Mouse (Mus musculus) T-cell, adult 2 months (primary cell): ENCODE results near the gene Tctex1d1.

Experiments
- DNase-seq: peaks from one replicate; pipeline ENCODE4 v3.0.0; 2022; ENCODE audit warnings: low spot score

Tctex1d1 gene

DNA sequence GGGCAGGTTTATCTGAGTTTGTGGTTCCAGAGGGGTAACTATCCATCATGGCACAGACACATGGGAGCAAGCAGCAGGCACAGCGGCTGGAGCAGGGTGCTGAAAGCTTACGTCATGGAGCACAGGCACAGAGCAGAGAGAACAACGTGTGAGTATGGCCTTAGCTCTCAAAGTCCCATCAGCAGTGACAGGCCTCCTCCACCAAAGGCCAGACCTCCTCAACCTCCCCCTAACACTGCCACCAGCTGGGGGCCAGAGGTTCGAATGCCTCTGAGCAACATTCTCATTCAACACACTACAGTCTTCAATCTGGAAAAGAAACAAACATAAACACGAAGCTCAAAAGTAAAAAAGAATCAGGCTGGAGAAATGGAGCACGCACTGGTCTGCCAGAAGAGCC lies 10.1 kb downstream of the Tctex1d1 start:
- DNase-seq, result no peak

DNA sequence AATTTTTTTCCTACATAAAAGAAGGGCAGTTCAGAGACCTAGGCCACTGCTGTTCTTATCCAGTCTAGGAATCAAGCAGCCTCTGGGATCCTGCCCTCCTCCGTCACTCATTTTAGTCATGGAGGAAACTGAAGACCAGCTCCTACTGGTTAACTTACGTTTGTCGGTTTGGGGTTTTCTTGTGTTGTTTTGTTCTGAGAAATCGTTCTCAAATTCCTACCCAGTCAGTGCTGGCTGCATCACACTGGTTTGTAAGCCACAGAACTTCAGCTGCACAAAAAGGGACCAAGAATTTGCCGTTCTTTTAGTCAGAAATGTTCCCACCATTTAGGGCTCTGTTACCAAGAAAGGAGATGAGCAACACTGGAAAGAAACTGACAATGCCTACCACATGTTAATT lies 11.0 kb downstream of the Tctex1d1 start:
- peak; percentile 45 for DNase-seq

DNA sequence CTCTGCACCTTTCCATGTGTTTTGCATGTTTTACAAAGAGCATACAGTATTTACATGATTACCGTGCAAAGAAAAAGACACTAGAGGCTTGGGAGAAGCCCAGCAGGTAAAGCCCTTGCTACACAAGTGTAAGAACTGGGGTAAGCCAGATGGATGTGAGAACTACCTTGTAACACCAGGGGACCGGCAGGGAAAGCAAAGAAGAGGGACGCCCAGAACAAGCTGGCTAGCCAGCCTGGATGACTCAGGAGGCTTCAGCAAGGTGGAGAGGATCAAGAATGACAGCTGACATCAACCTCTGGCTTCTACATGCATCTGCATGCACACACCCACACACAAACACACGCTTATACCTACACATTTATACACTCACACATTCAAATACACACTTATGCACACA lies 11.6 kb downstream of the Tctex1d1 start:
- no peak for DNase-seq

DNA sequence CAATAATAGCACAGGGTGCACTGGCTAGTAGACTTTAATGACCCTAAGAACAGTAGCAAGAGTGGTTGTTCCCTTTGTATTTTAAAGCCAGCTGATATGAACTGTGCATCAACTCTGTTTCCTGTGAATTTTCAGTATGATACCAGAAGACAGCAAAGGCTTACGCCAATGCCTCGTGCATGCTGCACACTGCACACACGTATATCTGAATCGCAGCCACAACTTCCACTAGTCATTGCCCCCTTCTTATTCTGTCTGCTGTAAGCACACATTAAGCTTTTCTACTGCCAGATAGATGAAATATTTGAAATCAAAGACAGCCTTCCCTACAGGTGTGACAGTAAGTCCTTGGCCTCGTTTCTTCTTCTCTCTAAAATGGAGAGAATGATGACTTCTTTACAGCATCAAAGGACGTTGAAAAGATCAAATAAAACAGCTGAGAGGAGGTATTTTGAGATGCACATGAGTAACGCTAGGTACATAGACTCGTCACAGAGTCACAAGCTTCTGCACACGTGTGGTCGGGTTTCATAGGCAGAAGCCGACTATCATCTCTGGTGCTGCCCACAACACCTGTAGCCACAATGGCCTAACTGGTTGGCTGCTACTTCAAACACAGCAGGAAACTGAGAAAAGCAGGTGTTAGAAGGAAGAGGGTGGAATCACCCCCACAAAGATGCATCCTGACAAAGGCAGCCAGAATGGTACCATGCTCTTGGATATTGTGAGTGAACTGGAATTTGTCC lies 12.4 kb downstream of the Tctex1d1 start:
- peak; percentile 75 for DNase-seq

DNA sequence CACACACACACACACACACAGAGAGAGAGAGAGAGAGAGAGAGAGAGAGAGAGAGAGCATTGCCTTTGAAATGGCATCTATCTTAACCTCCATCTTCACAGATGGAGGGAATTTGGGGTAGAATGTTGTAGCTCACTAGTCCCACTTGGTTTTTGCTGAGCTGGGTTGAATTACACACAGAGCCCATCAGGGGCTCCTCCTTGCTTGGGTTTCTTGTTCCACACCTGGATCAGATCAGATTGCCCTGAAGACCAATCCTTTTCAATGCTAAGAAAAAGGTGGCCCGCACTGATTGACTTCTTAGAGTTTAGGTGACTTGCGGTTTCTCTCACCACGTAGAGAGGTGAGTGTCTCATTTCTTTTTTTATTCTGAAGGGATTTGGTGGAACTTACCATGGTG lies 13.3 kb downstream of the Tctex1d1 start:
- DNase-seq, result no peak

DNA sequence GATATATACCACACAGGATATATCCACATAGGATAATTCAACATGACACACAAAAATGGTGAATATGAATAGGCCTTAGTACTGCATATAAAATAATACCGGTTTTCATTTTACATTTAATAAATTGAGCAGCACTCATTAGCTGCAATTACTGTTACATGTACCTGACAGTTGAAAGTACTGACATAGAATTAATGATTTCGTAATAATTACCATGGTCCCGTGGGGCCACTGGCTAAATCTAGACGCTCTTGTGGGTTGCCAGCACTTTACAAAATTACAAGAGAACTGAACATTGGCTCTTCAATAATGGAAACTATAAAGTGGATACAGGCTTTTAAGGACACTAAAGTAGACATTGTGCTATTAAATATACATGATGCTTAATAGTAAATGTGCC lies 26.3 kb downstream of the Tctex1d1 start:
- no peak for DNase-seq

DNA sequence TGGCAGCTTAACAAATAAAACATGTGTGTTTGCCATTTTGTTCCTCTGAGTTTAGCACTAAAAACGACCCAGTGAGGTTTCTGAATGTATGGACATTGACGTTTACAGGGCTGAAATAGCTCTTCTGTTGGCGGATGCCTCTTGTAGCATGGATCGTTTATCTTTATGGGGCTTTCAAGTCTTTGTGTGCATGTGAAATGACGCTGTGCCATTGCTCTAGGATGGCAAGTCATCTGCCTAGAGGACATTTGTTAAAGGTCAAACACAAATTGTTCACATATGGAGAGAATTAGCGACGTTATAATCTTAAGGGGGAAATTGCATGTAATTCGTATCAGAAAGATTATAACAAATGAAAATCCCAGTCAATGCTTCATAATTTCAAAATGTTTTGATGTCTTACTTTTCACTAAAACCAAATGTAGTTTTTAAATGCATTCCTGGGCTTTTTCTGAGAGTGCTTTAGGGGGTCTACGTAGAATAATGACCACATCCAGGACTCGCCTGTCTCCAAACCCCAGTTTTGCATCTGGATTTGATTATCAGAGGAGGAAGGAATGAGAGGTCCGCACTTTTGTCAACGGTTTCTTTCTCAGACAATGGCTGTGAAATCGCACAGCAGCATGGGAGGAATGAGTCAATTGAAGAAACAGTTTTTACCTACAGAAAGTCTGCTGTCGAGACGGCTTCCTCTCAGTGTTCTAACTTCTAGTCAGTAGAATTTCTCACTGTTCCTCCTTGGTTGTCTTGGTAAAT lies 27.0 kb downstream of the Tctex1d1 start:
- DNase-seq, result no peak

DNA sequence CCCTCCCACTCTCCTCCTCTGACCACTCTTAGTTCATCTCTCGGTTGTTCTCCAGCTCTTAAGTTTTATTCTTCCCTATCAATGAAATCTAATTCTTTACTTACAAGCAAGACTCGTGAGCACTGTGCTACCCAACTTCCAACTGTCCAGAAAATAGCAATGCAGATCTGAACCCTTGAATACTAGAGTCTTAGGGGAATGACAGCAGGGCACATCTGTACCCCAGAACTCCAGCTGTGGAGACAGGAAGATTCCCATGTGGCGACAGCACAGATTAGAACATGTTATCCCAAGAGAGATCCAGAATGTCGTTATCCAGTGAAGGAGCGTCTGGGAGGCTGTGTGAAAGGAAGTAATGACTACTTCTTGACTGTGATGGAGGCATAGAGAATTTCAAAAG lies 27.9 kb downstream of the Tctex1d1 start:
- DNase-seq, result no peak

DNA sequence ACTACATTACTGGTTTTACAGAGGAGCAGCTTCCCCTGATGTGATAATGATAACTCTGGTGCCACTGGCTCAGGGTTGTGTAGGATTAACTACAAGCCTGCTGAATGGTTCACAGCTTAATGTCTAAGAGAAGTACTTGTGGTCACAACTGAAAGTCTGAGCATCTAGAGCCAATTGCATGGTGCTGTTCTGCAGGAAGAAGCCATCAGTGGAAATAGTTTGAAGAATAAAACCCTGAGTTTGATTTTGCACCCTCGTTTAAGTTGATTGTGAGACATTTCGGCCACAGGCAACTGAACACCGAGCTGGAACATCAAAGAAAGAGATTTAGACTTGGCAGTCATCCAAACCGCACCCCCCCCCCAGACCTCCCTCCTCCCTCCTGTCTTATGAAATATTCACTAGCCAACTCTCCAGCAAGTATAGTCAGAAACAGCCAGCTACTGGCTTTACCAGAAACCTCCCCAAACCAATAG lies 28.6 kb downstream of the Tctex1d1 start:
- peak; percentile 34 for DNase-seq

DNA sequence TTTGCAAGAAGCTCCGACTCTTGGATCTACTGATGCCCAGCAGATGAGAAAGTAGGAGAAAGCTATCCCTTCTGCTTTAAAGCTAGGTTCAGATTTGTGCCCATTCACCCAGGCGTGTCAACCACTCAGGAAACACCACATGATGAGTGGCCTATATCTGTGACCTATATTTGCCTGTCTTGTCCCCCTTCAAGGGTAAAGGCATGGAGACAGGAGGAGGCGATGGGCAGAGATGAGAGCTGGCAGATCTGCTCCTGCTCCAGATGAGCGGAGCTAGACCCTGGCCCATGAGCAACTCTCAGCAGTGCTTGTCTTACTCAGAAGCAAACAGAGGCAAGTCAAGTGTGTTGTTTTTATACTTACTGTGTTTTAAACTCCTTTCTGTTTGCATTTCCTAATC lies 32.3 kb downstream of the Tctex1d1 start:
- no peak for DNase-seq

DNA sequence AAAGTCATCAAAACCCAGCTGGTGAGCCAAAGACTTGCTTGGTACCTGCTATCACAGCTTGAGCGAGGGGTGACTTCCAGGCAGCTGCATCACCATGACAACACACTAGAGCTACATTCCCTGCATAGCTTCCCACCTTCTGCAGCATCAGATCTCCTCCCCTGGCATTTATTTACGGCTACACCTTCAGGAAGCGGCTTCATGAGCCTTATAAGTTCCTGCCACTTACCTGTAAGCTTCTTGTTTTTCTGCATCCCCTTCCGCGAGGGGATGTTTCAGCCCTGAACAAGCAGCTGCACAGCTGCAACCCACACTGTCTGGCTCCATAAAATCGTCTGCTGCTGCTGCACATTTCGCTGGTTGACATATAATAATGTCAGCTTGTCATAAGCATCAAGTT lies 33.4 kb downstream of the Tctex1d1 start:
- DNase-seq, result no peak

DNA sequence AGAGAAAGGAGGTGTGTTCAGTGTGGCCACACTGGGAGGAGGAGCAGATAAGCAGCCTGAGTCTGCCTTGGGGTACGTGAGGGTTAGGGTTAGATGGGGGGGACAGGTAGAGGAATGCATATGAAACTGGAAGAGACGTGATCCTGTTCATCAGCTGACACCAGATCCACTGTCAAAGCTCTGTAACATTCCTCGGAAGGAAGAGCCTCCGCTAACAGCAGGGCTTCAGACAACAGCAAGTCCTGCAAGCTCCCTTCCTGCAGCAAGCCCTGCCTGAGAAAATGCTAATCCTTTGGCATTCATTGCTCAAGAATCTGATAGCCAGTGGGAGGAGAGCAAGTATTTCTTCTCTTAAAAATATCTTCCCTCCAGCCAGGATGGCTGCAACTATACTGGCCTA lies 35.1 kb downstream of the Tctex1d1 start:
- DNase-seq, result no peak

DNA sequence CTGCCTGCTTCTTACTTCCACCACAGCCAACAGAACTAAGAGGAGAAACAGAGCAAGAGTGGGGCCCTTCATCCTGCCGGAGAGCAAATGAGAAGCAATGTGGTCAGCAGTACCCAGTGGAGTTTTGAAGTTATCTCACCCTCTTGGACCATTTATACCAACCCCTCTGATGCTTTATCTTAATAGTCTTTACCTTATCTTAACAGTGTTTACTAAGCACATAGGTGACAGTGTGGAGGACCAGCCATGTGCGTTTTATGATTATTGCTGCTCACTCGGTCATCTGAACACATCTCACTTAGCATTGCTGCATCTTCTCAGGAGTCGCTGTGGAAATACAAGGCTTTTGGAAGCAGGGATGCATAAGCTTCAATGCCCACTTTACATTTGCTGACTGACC lies 48.2 kb downstream of the Tctex1d1 start, which contains the start of gene Insl5:
TSS of gene Insl5 (minus strand) at position 222 of the 400 bp plus-strand sequence.
- no peak for DNase-seq

DNA sequence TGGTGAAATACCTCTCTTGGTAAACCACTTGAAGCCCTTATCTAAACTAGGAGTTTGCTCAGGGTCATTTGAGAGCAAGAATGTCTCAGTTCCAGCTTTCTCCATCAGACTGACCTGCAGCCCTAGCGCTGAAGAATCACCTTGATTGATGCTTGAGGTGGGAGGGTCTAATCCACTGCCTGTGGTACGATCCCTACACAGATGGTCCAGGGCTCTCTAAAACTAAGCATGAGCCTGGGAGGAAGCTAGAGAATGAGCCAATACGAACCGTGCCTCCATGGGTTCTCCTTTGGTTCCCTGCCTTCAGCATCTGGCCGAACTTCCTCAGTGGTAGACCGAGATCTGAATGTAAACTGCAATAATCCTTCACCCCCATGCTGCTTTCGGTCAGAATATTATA lies 49.3 kb downstream of the Tctex1d1 start:
- DNase-seq, result no peak

DNA sequence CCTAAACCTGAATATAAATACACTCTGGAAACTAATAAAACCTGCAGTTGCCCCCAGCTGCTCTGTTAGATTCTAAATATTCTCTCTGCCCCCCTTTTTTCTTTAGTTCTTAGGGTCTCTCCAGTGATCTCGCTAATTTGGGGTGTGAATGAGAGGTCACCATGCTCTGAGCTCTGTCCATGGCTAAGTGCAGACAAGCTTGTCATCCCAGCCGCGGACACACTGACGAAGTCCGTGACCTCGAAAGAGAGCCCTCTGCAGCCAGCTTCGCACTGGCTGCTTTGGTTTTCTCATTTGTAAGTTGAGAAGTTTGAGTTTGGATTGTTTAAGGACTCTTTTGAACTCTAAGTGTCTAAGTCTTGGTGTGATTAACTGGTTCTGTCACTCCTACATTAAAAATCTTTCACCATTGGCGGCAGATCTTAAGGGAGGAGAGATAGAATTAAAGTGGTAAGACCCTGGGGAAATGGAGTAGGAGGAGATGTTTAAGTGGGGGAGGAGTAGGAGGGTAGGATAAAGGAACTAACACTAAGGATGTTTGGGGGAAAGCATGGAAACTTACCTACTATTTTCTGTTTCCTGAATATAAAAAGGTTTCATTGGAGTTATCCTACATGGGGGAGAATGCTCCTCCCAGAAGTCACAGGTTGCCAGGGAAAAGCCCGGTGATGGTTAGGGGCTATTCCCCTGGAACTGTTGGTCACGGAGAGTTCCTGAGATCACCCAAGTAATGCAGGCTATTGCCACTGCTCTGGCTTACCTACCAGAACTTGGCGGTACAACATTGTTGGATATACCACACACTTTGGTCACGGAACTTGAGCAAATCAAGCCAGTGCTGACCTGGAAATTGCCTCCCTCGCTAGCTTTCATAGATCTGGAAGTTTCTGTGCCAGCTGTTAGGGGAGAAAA lies 50.0 kb downstream of the Tctex1d1 start:
- no peak for DNase-seq

DNA sequence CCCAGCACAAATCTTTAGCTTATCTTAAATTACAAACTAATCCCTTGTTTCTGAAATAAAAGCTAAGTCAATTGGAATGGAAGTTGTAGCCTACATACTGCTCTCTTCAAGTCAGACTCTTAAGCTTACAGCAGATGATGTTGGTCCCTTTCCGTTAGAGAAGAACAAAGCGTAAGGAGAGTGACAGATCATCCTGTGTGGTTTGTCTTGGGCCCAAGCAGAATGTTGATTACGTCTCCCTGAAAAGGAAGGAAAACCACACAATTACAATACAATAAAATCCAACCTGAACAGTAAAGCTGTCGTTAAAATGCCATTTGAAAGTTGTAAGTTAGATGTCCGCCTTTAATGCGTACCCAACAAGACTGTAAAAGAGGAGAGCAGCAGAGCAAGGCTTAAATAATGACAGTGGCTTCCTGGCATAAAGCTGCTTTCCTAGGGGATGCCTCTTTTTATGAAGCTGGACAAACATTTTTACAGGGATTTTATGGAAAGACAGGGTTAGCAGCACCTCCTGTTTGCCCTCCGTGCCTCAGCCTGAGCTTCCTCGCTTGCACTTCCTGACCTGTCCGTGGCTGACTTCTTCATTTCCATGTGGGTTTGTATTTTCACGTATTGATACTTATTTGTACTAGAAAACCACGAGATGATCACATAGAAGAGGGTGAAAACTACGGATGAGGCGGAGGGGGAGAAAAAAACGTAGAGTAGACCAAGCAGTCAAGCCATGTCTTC lies 60.9 kb downstream of the Tctex1d1 start:
- DNase-seq, result peak; percentile 53

DNA sequence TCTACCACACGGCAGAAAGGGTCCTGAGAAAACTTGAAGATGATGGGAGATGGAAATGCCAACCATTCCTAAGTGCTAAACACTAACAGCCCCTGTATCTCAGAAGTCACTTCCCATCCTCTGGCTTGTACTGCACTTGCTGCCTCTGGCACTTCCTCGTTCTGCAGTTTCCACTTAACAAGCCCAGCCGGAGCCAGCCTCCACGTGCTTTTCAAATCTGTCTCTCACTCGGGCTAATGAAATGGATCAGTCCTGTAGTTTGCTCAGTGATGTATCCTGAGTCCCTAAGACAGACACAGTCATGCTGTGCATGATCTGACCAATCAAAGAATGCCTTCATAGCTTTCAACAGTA lies 61.4 kb downstream of the Tctex1d1 start:
- no peak for DNase-seq

DNA sequence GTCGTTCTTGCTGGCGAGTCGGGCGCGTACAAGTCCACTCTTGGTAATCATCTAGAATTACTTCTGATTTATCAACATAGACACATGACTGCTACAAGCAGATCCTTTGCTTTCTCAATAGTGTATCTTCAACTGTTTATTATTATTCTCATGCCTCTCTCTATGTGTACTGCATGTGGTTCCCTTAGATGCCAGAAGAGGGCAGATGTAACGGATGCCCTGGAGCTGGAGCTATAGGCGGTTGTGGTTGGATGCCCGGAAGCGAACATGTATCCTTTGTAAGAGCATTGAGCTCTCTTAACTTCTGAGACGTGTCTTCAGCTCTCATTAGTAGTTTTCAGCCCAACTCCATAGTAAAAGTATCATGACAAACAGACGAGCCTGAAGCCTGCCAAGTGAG lies 64.6 kb downstream of the Tctex1d1 start:
- peak; percentile 14 for DNase-seq

DNA sequence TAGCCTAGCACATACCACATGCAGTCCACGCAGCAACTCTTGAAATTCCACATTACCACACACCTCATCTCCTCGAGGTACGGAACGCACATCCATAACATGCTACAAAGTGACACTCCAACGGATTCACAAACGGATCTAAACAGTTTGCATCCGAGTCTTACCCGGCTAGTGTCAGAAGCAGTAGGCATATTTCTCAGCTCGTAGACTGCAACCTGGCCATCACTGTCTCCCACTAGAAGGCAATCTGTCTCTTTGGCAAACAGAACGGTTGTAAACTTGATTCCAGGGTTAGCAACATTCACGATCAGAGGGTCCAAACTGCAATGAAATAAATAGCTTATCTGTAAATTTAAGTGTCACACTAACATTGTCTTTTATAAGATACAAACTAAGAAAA lies 69.6 kb downstream of the Tctex1d1 start:
- DNase-seq, result no peak
